Mouse (Mus musculus): ENCODE measurements around the gene Mapk13. TPM values are rescaled to one million over a fixed set of nuclear protein-coding genes. Genes with fewer than 3 reads are reported as not detected.
"Not testable (repeated sequence)": the region's sequence is repeated elsewhere in the genome, so short reads cannot be mapped to it uniquely, and the experiment has no call there.

Gene Mapk13
- polyA plus RNA-seq, 1 experiment, result 424 TPM

DNA sequence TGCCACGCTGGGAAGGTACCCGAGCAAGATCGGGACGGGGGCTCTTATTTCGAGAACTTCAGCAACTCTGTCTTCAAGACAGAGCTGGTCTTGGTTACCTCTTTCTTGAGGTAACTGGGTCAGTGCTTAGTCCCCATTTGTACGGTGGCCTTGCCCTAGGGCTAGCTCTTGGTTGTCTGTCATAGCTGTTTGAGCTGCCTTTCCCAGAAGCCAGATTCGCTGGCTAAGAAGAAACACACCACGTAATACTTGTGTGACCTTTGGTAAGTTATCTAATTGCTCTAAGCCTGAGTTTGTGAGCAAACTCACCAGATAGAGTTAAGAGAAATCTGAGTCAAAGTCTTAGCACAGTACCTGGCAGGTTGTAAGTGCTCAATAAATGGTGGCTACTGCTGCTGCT, 39.6 kb downstream of the Mapk13 start:
- DNase-seq (ENCODE audit: low read depth, low spot score), result no peak
- 71% methylated on average over 8 of the region's 8 CpGs for WGBS

DNA sequence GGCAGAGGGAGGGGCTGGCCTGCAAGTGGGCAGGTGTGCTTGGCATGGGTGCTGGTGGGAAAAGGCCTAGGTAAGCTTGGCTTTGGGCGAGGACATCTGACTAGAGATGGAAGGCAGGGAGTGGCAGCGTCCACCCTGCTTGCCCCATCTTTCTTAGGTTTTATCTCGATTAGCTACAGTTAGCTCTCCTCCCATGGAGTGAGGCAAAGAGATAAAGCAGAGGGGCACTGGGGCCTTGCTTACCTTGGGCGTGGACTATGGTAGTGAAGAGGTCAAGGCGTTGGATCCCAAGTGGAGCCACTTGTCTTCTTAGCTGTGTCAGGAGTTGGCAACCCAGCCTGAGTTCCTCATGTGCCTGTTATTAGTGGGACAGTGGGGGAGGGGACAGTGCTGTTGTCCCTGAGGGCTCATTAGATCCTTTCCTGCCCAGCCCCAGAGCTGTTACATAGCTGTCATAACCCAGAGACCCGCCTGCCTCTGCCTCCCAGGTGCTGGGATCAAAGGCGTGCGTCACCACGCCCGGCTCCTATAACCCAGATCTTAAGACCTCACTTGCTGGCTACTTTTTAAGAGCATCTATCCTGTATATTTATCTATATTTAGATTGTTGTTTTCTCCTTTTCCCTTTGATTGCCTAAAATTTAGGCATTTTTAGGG, 40.2 kb downstream of the Mapk13 start:
- 68% methylated on average over 10 of the region's 10 CpGs for WGBS
- DNase-seq (ENCODE audit: low read depth, low spot score), result no peak

DNA sequence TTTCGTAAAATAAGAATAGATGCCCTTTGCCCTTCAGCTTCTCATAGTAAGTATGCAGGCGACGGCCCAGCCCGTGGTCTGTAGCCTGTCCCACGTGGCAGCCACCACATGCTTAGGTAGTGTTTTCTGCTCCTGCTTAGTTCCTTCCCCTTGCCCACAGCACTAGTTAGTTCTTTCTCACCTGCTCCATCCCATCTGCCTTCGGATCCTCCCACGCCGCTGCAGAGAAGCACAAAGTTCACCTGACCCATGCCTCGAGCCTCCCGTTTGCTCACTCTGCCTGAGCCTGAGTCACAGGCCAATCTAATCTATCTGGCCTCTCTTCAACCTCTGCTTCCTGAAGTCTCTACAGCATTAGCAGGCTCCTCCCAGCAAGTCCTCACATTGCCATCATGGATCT, 43.2 kb downstream of the Mapk13 start:
- 26% methylated on average over 10 of the region's 10 CpGs for WGBS
- no peak for DNase-seq (ENCODE audit: low read depth, low spot score)

DNA sequence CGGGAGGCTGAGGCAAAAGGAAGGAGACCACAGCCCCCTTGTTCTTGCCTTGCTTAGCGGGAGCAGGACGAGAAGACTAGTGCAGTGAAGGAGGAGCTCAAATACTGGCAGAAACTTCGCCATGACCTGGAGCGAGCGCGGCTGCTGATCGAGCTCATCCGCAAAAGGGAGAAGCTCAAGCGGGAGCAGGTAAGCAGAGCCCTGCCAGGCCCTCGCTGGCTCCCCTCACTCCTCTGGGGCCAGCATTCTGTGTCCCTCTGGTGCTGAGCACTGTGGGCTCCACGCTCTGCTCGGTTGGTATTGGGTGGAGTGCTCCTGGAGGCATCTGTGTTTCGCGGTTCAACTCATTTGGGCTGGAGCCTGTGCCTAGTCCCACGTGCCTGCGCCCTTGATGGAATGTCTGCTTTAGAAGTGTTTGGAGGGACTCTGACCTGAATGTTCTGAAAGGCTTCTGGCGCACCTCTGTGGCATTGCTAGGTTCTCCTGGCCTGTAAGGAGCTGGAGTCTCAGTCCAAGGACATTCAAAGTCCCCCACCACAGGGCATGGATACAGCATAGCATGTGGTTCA, 45.5 kb downstream of the Mapk13 start:
- WGBS, result 85% methylated on average over 18 of the region's 18 CpGs
- no peak for DNase-seq (ENCODE audit: low read depth, low spot score)

DNA sequence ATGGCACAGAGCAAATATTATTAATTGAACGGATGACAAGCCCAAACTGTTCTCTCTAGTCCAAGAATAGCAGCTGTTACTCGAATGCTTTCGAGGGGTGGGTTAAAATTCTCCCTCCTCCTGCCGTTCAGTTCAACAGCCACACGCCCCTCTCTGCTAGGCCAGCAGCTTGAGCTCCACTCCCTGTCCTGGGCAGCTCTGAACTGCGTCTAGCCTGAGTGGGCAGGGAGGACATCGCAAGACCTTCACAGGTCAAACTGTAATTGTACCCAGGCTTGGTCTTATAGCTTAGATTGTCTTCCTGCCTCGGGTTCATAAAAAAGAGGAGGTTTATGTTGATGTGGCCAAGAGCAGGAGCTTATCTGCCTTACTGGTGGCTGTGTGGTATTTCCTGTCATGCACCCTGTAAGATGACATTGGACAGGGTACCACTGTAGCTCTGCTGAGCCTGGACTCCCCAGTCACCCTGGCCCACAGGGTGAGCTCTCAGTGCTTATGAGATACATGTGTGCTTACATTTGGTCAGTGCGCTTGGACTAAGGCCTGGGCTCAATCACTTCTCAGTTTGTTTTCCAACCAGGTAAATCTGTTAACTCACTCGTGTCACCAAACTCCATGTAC, 46.4 kb downstream of the Mapk13 start:
- 33% methylated on average over 10 of the region's 10 CpGs for WGBS
- no peak for DNase-seq (ENCODE audit: low read depth, low spot score)

DNA sequence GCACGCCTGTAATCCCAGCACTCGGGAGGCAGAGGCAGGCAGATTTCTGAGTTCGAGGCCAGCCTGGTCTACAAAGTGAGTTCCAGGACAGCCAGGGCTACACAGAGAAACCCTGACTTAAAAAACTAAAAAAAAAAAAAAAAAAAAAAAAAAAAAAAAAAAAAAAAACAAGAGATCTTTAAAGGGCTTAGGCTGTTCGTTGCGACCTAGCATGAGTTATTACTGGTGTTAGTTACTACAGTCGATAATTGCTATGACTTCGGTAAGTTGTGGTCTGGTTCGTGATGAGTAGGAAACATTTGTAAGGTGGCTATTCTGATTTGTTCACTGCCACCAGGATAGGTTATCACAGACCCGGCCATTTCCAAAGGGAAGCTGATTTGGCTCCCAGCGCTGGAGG, 47.2 kb downstream of the Mapk13 start:
- WGBS, result 59% methylated on average over 10 of the region's 10 CpGs
- not testable (repeated sequence) for DNase-seq (ENCODE audit: low read depth, low spot score)

DNA sequence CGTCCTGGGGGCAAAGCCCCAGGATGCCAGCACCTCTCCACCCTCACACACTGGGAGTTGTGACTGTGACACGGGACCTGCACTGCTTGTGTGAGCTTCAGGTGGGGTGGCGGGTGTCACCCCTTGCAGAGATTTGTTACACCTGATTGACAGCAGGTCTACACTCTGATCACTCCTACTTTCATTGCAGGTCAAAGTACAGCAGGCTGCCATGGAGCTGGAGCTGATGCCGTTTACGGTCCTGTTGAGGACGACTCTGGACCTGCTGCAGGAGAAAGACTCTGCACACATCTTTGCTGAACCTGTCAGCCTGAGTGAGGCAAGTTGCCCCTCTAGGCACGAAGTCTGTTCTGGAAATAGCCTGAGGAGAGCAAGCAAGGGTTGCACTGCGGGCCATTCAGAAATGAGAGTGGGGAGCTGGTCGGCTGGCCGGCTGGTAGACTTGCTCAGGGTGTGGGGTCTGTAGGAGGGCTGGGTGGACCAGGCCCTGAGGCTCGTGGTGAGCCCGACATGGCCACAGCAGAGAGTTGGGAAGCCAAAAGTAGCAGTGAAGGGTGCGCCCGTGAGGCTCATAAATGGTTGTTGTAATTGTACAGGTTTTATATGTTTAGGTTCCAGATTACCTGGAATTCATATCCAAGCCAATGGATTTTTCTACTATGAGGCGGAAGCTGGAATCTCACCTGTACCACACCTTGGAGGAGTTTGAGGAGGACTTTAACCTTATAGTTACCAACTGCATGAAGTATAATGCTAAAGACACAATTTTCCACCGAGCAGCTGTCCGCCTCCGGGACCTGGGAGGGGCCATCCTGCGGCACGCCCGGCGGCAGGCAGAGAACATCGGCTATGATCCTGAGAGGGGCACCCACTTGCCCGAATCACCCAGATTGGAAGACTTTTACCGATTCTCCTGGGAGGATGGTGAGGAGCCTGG, 48.0 kb downstream of the Mapk13 start:
- DNase-seq (ENCODE audit: low read depth, low spot score), result no peak

DNA sequence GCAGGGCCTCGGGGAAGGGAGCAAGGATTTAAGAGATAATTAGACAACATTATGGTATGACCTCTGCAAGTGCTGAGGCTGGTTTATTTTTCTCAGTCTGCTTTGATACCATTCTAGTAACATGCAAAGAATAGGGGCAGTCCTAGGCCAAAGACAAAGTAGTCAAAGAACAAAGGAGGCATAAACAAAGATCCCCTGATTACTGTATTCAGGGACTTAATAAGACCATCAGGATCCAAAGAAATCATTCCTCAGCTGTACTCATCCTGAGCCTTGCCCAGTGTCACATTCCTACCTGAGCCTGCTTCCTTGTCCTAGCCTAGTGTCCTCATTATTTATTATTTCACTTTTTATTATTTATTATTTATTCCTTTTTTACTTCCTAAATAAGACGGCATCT, 51.1 kb downstream of the Mapk13 start:
- 87% methylated on average over 2 of the region's 2 CpGs for WGBS
- no peak for DNase-seq (ENCODE audit: low read depth, low spot score)

More for the DNA sequence above, 48.0 kb downstream of the Mapk13 start:
- 39% methylated on average over 25 of the region's 25 CpGs for WGBS

DNA sequence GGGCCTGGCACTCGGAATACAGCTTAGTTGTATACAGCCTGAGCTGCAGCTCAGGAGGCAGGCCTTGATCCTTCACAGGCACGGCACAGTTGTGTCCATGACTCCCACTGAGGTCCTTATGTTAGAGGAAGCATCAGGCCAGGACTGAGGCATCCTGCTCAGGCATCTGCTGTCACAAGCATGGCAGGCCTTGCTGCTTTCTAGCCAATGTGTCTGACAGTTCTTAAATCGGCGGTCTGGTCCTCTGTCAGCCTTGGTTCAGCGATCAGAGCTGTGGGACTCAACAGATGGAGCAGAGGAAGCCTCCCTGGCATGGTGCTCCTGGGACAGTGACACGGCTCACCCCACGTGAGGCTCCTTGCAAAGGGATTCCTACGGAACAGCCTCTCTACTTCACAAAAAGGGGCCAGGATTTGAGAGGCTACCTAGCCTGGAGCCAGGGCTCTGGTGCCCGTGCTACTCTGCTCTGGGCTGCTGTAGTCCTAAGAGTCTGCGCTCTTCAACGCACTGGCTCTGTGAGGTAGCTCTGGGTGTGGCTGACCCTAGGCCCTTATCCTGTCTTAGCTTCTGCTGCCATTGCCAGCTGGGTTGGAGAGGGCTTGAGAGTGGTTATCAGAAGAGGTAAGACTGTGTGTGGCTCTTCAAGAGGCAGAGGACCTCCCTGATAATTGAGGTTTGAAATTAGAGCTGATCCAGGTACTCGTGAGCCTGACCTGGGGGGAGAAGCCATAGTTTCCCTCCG, 54.1 kb downstream of the Mapk13 start:
- 82% methylated on average over 13 of the region's 13 CpGs for WGBS
- no peak for DNase-seq (ENCODE audit: low read depth, low spot score)

DNA sequence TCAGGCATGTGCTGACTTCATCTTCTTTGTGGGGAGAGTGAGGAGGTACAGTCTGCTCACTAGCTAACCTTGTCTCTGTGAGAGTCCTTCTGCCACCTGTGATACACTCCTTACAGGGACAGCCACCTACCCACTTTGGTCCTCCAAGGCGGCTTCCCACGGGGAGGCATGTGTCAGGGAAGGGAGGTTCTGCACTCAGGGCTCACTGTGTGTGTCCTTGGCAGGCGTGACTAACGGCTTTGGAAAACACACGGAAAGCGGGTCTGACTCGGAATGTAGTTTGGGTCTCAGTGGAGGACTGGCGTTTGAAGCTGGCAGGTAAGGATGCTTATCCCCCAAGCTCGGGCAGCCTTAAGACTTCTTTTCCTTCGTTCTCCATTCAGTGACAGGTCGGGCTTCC, 54.7 kb downstream of the Mapk13 start:
- no peak for DNase-seq (ENCODE audit: low read depth, low spot score)
- 84% methylated on average over 11 of the region's 11 CpGs for WGBS

DNA sequence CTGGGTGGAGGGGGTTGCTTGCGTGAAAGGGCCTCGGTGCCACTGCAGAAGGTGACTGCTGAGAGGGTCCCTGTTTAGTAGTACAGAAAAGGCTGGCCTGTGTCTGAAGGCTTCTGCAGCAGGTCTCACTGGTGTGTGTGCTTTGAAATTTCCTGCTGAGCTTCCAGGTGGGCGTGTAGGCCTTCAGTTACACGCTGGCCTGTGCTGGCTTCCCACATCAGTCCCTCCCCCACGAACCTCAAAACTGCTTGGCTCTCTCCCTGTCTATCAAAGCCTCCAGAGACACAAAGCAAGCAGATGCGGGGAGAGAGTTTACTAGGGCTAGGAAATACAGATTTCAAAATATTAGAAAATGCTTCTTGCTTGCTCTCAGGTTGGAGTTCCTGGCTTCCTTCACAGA, 55.8 kb downstream of the Mapk13 start:
- 53% methylated on average over 6 of the region's 6 CpGs for WGBS

DNA sequence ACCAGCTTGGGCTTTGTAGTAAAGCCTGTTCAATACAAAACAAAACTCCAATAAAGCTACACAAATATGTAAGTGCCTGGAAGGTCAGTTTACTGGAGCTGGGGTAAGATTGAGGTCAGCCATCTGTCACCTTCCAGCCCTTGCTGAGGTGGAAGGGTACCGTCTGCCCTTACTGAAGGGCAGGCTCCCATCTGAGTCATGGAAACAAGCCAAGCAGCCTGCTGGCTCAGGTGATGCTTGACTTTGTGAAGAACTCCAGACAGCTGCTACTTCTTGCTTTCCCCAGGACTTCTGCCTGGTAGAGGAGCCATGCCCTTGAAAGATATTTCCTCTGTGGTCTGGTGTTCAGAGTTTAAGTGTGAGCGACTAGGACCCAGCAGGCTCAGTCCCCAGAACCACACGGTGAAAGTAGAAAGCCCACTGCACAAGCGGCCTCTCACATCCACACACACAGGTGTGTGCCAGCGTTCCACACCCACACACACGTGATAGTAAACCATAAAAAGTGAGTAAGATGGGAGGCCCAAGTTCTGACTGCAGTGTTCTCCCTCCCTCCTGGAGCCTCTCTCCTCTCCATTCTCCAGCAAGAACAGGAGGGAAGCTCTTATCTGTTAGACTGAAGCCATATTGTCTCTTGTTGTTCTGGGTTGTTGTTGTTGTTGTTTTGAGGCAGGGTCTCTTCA, 56.4 kb downstream of the Mapk13 start:
- WGBS, result 39% methylated on average over 6 of the region's 6 CpGs
- DNase-seq (ENCODE audit: low read depth, low spot score), result no peak

More for the DNA sequence above, 55.8 kb downstream of the Mapk13 start:
- no peak for DNase-seq (ENCODE audit: low read depth, low spot score)

DNA sequence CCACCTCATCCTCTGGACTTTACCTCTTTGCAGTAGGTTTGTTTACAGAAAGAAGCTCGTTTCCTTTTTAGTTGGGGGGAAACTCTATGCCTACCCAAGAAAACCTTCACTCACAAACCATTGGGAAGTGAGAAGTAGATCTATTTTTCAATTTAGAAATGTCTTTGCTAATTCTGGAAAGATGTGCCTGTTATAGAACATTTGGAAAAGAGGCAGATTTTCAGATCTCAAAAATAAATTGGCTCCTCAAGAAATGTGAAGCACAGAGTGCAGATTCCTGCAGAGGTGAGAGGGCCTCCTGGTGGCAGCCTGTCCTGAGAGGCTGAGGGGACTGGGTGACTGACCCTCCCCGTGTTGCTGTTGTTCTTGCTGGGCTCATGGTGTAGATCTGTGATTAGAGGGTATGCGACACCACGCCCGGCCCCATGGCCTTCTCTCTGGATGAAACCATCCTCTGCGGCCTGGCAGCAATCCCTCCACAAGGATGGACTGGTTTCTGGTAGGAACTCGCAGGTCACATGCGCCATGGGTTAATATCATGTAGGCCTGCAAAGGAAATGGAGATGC, 58.7 kb downstream of the Mapk13 start:
- DNase-seq (ENCODE audit: low read depth, low spot score), result no peak
- 80% methylated on average over 8 of the region's 8 CpGs for WGBS

DNA sequence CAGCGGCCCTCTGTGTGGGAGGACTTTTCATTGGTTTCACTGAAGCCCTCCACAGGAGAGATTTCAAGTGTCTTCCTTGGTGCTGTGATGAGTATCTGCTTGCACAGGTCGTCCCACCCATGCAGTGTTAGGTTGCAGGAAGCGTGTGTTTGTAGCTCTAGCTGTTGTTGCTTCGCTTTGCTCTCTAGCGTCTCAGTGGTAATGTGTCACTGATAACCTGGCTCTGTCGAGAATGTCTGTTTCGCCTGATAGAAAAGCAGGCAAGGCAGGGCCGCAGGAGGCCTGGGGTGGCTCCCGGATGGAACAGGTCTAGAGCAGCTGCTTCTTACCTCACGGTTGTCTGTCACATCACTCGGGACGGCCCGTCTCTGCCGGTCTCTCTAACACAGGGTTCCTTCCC, 60.0 kb downstream of the Mapk13 start:
- 92% methylated on average over 14 of the region's 14 CpGs for WGBS
- DNase-seq (ENCODE audit: low read depth, low spot score), result no peak

Other genes starting within 250 kb of the Mapk13 start
- not detected in 2 replicates for gene Armc12, start 238.5 kb upstream of the Mapk13 start, polyA plus RNA-seq (2012; rRNA removed)
- gene Clpsl2, start 219.9 kb upstream of the Mapk13 start, polyA plus RNA-seq (2012; rRNA removed), result 0.38 TPM in 1 of 2 replicates, not detected in the other
- gene Clps, start 208.5 kb upstream of the Mapk13 start, polyA plus RNA-seq (2012; rRNA removed), result 606 and 786 TPM in 2 replicates
- 0.63 and 0.84 TPM in 2 replicates for gene Lhfpl5, start 193.7 kb upstream of the Mapk13 start, polyA plus RNA-seq (2012; rRNA removed)
- gene Srpk1, start 146.6 kb upstream of the Mapk13 start, polyA plus RNA-seq (2012; rRNA removed), result 26.6 and 38.3 TPM in 2 replicates
- gene Slc26a8, start 79.1 kb upstream of the Mapk13 start, polyA plus RNA-seq (2012; rRNA removed), result 0.14 and 0.52 TPM in 2 replicates
- gene Mapk14, start 78.0 kb upstream of the Mapk13 start, polyA plus RNA-seq (2012; rRNA removed), result 49.0 and 62.1 TPM in 2 replicates
- gene AC170998.1, start 43.2 kb upstream of the Mapk13 start, polyA plus RNA-seq (2012; rRNA removed), result 0.26 and 0.44 TPM in 2 replicates
- 71.3 and 102 TPM in 2 replicates for gene Brpf3, start 31.8 kb downstream of the Mapk13 start, polyA plus RNA-seq (2012; rRNA removed)
- gene Pnpla1, start 89.1 kb downstream of the Mapk13 start, polyA plus RNA-seq (2012; rRNA removed), result 1.0 and 1.5 TPM in 2 replicates
- gene 4930539E08Rik, start 146.0 kb downstream of the Mapk13 start, polyA plus RNA-seq (2012; rRNA removed), result 31.1 and 47.3 TPM in 2 replicates
- gene Pxt1, start 174.5 kb downstream of the Mapk13 start, polyA plus RNA-seq (2012; rRNA removed), result 0.11 and 0.14 TPM in 2 replicates
- gene Kctd20, start 182.7 kb downstream of the Mapk13 start, polyA plus RNA-seq (2012; rRNA removed), result 17.6 and 22.5 TPM in 2 replicates
- gene Stk38, start 238.7 kb downstream of the Mapk13 start, polyA plus RNA-seq (2012; rRNA removed), result 64.2 and 84.2 TPM in 2 replicates

Measured in large intestine, adult 2 months (tissue).